Mouse (Mus musculus) heart, embryonic 13.5 days (tissue): ENCODE results near the gene Psmb6. TPM values are rescaled to one million over a fixed set of nuclear protein-coding genes. Genes with fewer than 3 reads are reported as not detected.
"Not testable (repeated sequence)": the region's sequence is repeated elsewhere in the genome, so short reads cannot be mapped to it uniquely, and the experiment has no call there.

Experiments used
- ATAC-seq: fragments of 200-750 bp; cut with Nextera tagmentation; 2 replicates; pipeline ENCODE4 v1.8.0; 2017; ENCODE audit warnings: moderate TSS enrichment; ENCODE audit not compliant: insufficient number of reproducible peaks, low FRiP score, low TSS enrichment; ENCODE audit errors: extremely low read depth
- H3K27ac ChIP-seq: fragments of 300-500 bp; sonication (generic); replicated peaks from 2 replicates; pipeline ENCODE4 v1.5.1; 2015; ENCODE audit warnings: moderate library complexity, mild to moderate bottlenecking, inconsistent platforms
- H3K27me3 ChIP-seq: fragments of 300-500 bp; sonication (generic); replicated peaks from 2 replicates; pipeline ENCODE4 v1.6.1; 2015; ENCODE audit warnings: mild to moderate bottlenecking, inconsistent platforms
- H3K36me3 ChIP-seq: fragments of 300-500 bp; sonication (generic); 2 replicates; pipeline ENCODE4 v1.6.1; 2015; ENCODE audit warnings: mild to moderate bottlenecking, inconsistent platforms
- H3K4me1 ChIP-seq: fragments of 300-500 bp; sonication (generic); 2 replicates; pipeline ENCODE4 v1.6.1; 2015; ENCODE audit warnings: inconsistent platforms
- H3K4me2 ChIP-seq: fragments of 300-500 bp; sonication (generic); 2 replicates; pipeline ENCODE4 v1.6.1; 2015; ENCODE audit warnings: inconsistent platforms, mild to moderate bottlenecking, moderate library complexity
- H3K4me3 ChIP-seq: fragments of 300-500 bp; sonication (generic); 2 replicates; pipeline ENCODE4 v1.5.1; 2015; ENCODE audit warnings: moderate library complexity, mild to moderate bottlenecking, inconsistent platforms
- H3K9ac ChIP-seq: fragments of 300-500 bp; sonication (generic); 2 replicates; pipeline ENCODE4 v1.6.1; 2015; ENCODE audit warnings: inconsistent platforms, mild to moderate bottlenecking, moderate library complexity
- H3K9me3 ChIP-seq: fragments of 300-500 bp; sonication (generic); 2 replicates; pipeline ENCODE4 v1.6.1; 2016; ENCODE audit warnings: inconsistent platforms
- WGBS: fragments of 180-500 bp; shearing (Covaris S2); methylation state at CpG from one replicate; pipeline ENCODE4 v1.1.7; 2015; ENCODE audit warnings: mixed read lengths; 5-methylcytosine and 5-hydroxymethylcytosine counted together
- polyA plus RNA-seq: library from polyadenylated mRNA; unstranded; fragments of >200 nt; fragmentation: Nextera tagmentation; extraction: Ambion mirVana; gene quantifications from 2 replicates; pipeline ENCODE4 v1.2.1, GENCODE M21; 2015

Psmb6 gene
- polyA plus RNA-seq, 1 experiment from 2014 or later = 636 TPM

DNA sequence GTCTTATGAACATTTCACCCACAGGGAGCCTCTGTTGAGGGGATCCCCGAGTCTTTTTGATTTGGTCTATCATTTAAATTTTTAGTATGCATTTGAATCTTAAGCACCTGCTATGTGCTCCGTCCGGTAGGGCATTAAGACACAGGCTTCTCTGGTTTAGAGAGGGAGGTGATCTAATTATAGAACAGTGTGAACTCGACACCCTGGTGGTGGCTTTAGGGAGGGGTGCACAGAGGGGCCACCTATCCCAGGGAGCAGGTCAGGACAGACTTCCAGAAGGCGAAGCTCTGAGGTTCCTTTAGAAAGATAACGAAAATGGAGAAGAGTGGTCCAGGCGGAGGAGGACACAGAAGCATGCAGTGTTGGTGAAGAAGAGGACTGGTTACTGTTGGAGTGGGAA lies 19.3 kb downstream of the Psmb6 start:
- Histone ChIP-seq H3K4me2 (peak overlapping the region; percentile 51), H3K9ac (0 out of 2 replicates have a peak overlapping the region, but pooled peaks have one; percentile 30), H3K9me3 (no peaks in the 10 kb centered on the region), H3K27ac (peak overlapping the region; percentile 39; the same call in 1 of the 2 replicates), H3K27me3 (no peaks in the 10 kb centered on the region; the same call in 1 of the 2 replicates), H3K4me3 (peak overlapping the region; percentile 6; the same call in 1 of the 2 replicates), H3K4me1 (peaks cover 31% of the 10 kb centered on the region), H3K36me3 (peaks cover 29% of the 10 kb centered on the region)
- 32% methylated on average over 7 of the region's 7 CpGs for WGBS
- no peak for ATAC-seq

DNA sequence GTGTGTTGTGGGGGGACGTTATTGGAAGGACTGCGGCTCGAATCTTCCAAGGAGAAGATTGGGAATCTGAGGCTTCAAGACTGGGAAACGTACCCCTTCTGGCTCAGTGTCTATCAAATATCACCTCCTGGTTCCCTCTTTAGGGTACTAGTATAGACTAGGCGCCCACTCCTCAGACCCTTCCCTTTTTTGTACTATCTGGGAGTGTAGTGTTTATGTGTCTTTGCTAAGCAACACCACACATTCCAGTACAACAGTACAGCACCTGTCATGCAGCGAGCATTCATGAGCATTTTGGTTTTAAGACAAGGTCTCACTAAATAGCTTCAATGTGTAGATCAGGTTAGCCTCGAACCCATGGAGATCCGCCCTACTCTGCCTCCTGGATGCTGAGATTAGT lies 26.4 kb downstream of the Psmb6 start:
- no peaks in the 10 kb centered on the region for H3K9me3 ChIP-seq
- 82% methylated on average over 8 of the region's 8 CpGs for WGBS
- no peaks in the 10 kb centered on the region for H3K4me1 ChIP-seq
- peaks cover 37% of the 10 kb centered on the region for H3K36me3 ChIP-seq
- ATAC-seq = no peak
- no peak overlapping the region for H3K4me3 ChIP-seq
- no peak overlapping the region for H3K9ac ChIP-seq
- no peaks in the 10 kb centered on the region for H3K27me3 ChIP-seq
- H3K27ac ChIP-seq = no peak overlapping the region
- no peak overlapping the region for H3K4me2 ChIP-seq

DNA sequence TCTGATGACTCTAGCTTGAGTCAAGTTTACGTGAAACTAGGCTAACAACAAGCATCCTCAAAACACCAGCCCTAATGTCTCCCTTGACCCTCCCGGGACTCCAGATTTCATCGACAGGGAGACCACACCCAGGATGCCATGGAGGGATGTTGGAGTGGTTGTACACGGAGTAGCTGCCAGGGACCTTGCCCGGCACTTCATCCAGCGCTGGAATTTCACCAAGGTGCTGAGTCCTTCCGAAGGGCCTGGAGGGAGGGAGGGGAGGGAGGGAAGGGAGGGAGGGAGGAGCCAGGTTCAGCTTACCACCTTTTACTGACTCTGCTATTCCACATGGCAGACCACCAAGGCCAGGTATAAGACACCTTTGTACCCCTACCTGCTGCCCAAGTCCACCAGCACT lies 28.8 kb downstream of the Psmb6 start:
- Histone ChIP-seq H3K27ac (no peak overlapping the region), H3K36me3 (peaks cover 53% of the 10 kb centered on the region), H3K9me3 (no peaks in the 10 kb centered on the region), H3K27me3 (no peaks in the 10 kb centered on the region), H3K4me3 (no peak overlapping the region), H3K9ac (no peak overlapping the region), H3K4me1 (no peaks in the 10 kb centered on the region), H3K4me2 (no peak overlapping the region)
- ATAC-seq = no peak
- WGBS = 39% methylated on average over 7 of the region's 7 CpGs

DNA sequence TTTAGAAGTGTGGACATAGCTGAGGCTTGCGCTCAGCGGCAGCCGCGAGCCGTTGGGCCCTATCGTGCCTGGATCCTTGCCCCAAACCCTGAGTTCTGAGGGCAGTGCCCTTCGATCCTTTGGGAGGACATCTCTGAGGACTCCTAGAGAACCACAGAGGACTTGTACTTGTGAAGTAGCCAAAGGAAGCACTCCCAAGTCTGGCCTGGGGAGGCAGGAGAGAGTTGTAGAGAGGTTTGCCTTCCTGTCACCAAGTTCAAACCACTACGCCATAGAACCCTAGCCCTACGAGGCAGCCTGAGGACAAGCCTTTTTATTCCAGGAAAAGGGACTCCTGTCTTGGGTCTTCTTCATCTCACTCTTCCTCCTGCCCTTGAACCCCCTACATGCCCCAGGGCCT lies 32.4 kb downstream of the Psmb6 start:
- H3K4me2 ChIP-seq = no peak overlapping the region
- no peak for ATAC-seq
- H3K4me3 ChIP-seq = no peak overlapping the region
- peaks cover 50% of the 10 kb centered on the region for H3K36me3 ChIP-seq
- H3K9me3 ChIP-seq = no peaks in the 10 kb centered on the region
- no peaks in the 10 kb centered on the region for H3K27me3 ChIP-seq
- WGBS = 88% methylated on average over 9 of the region's 9 CpGs
- no peak overlapping the region for H3K27ac ChIP-seq
- H3K4me1 ChIP-seq = peaks cover 7% of the 10 kb centered on the region
- H3K9ac ChIP-seq = no peak overlapping the region

DNA sequence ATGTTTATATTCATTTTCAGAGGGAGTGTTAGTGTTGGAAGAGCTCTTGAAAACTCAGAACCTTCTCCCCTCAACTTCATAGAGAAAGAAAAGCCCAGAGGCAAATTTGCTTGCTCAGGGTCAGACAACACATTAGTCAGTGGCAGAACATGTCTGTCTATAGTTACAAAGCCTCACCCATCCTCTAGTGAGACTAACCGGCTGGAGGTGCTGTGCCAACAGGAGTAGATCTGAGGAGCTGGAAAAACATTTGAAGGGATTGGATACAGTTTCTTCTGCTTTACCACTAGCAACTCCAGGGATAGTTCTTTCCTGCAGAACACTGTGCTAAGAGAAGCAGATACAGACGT lies 36.7 kb downstream of the Psmb6 start:
- Histone ChIP-seq H3K9ac (peak overlapping the region; percentile 97), H3K4me2 (peak overlapping the region; percentile 94), H3K36me3 (peaks cover 12% of the 10 kb centered on the region), H3K4me3 (peak overlapping the region; percentile 94), H3K4me1 (peaks cover 34% of the 10 kb centered on the region), H3K27ac (peak overlapping the region; percentile 90), H3K9me3 (no peaks in the 10 kb centered on the region), H3K27me3 (no peaks in the 10 kb centered on the region)
- 0% methylated on average over 2 of the region's 2 CpGs for WGBS
- no peak for ATAC-seq

DNA sequence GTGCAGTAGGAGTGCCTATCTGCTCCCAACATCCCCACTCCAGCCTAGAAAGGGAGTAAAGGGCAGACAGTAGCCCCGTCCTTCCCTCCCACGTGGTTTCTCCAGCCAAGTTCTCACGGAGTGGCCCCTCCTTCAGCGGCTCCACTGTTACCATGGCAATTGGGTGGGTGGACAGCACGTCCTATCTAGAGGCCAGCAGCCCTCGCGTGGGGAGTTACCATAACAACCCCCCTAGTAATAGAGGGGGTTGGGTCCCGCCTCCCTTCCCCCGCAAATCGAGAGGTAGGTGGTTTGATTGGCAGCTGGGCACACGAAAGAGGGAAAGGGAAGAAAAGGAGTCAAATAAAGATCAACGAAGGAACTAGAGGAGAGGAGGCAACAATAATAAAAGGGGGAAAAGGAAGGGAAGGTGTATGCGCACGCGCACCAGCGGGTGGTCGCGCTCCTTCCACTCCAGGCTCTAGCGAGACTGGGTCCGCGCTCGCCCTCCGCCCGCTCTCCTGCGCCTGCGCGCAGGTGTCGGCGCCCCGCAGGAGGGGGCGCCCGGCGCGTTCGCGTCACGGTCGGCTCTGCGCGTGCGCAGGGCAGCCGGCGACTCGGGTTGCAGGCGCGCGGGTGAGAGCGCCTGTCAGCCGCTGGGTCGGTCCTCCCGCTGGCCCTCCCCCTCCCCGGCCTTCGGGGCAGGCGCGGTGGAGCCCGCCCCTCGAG lies 37.3 kb downstream of the Psmb6 start, which contains the start of gene Mink1:
Mink1 (plus strand) TSS at position 595 of the 708 bp plus-strand sequence.
- ATAC-seq = peak; percentile 82
- H3K27me3 ChIP-seq = no peaks in the 10 kb centered on the region
- H3K9me3 ChIP-seq = no peaks in the 10 kb centered on the region
- H3K27ac ChIP-seq = peak within 1 kb of the TSS; percentile 90
- peak within 1 kb of the TSS; percentile 97 for H3K9ac ChIP-seq
- WGBS = under 1% methylated on average over 55 of the region's 57 CpGs
- peaks cover 39% of the 10 kb centered on the region for H3K4me1 ChIP-seq
- H3K36me3 ChIP-seq = peaks cover 7% of the 10 kb centered on the region
- peak within 1 kb of the TSS; percentile 94 for H3K4me2 ChIP-seq
- H3K4me3 ChIP-seq = peak within 1 kb of the TSS; percentile 94

DNA sequence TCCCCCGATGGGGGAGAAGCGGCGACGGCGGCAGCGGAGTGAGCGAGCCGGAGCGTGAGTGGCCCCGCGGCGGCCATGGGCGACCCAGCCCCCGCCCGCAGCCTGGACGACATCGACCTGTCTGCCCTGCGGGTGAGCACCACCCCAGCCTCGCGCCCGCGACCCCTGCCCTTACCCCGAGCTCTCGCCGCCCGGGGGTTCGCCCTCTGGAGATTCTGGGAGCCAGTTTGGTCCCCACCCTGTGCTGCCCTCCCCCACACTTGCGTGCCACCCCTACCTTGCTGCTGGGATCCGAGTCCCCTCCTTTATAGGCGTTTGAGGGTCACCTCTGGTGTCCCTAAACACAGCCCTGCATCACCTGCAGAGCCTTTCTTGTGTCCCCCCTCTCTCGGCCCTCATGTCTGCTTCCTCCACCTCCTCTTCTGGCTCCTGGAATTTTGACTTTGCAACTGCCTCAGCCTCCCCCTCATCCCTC lies 37.9 kb downstream of the Psmb6 start:
- peak overlapping the region; percentile 94 for H3K4me3 ChIP-seq

DNA sequence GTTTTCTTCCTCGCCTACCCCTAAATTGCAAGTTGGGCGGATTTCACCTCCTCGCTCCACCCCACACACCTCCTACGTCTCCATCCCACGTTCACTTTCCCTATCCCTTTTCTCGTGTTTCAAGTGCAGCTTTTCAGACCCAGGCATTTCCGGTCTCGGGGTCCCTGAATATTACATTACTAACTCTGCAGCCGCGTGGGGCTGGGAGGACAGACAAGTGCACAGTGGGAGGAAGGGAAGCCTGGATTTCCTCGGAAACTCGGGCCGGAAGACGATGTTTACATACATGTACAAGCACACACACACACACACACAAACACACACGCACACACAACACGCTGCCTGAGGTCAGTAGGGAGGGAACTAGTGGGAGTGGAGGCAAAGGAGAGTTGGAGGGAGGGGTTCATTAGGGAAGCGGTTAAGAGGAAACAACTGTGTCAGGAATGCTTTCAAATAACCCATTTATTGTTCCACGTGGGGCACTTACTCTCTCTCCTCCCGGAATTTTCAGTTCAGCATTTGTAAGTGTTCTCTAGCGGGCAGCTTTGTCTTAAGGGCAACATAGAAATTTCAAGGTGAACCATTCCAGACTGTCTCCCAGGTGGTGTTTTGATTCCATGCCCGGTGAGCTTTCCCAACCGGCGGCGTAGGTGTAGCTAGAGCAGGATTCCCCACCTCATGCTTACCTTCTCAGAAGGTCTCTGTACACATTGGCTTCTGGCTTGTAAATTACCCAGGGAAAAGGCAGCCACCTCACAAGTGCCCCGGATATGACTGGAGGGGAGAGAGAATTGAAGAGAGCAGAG lies 38.5 kb downstream of the Psmb6 start:
- no peaks in the 10 kb centered on the region for H3K27me3 ChIP-seq
- peak overlapping the region; percentile 90 for H3K27ac ChIP-seq
- ATAC-seq = no peak
- peak overlapping the region; percentile 94 for H3K4me3 ChIP-seq
- no peaks in the 10 kb centered on the region for H3K9me3 ChIP-seq
- peaks cover 9% of the 10 kb centered on the region; the same call in 1 of the 2 replicates for H3K36me3 ChIP-seq
- WGBS = 3% methylated on average over 25 of the region's 25 CpGs
- H3K4me2 ChIP-seq = peak overlapping the region; percentile 94
- H3K4me1 ChIP-seq = peaks cover 39% of the 10 kb centered on the region
- peak overlapping the region; percentile 97 for H3K9ac ChIP-seq

More for the DNA sequence above, 37.9 kb downstream of the Psmb6 start:
- peak overlapping the region; percentile 94 for H3K4me2 ChIP-seq
- peaks cover 39% of the 10 kb centered on the region for H3K4me1 ChIP-seq
- peaks cover 5% of the 10 kb centered on the region for H3K36me3 ChIP-seq
- ATAC-seq = peak; percentile 21; the same call in 1 of the 2 replicates
- no peaks in the 10 kb centered on the region for H3K27me3 ChIP-seq
- H3K27ac ChIP-seq = peak overlapping the region; percentile 90
- H3K9ac ChIP-seq = peak overlapping the region; percentile 97
- WGBS = under 1% methylated on average over 31 of the region's 31 CpGs
- no peaks in the 10 kb centered on the region for H3K9me3 ChIP-seq

DNA sequence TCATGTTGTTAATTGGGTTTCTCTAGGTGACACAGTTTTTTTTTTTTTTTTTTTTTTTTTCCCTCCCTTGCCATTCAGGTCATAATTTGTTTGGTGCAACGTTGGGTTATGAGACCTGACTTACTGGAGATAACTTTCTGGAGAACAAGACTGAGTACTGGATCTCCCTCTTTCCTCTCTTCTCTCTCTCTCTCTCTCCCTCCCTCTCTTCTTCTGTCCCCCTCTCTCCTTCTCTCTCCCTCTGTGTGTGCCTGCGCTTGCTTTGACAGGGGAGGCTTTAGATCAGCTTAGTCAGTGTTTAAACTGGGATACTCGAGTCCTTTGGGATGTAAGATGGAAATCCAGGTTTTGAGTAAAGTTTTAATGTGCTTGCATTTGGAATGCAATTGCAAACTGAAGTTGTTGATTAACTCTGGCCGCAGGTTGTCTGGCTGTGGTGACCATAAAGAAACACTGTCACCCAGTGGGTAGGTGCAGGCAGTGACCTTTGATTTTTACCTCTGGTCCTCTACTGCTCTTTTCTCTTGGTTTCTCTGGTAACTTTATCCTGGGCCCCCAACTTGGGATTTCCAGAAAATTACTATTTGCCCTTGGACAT lies 39.2 kb downstream of the Psmb6 start:
- Histone ChIP-seq H3K9me3 (no peaks in the 10 kb centered on the region), H3K9ac (peak overlapping the region; percentile 97), H3K36me3 (peaks cover 9% of the 10 kb centered on the region; the same call in 1 of the 2 replicates), H3K4me2 (peak overlapping the region; percentile 94), H3K4me1 (peaks cover 39% of the 10 kb centered on the region), H3K27ac (peak overlapping the region; percentile 90; the same call in 1 of the 2 replicates), H3K4me3 (peak overlapping the region; percentile 94), H3K27me3 (no peaks in the 10 kb centered on the region)
- ATAC-seq = no peak
- WGBS = 47% methylated on average over 4 of the region's 4 CpGs

DNA sequence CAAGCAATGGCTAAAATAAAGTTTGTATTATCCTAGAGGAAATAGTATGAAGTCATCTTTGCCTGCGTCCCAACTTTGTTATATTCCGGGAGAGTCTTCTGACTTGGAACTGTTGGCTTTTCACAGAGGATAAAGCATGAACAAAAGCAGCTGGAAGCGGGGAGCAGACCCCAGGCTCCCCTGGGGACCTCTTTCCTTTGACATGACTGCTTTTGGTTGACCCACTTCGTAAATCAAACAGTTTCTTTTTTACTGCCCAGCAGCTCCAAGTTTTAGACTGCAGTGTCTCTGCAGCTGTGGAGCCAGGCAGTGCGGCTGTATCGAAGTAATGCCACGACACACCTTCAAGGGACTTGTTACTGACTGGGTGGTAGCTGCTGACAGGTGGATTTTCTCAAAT lies 41.4 kb downstream of the Psmb6 start:
- 70% methylated on average over 7 of the region's 7 CpGs for WGBS
- H3K36me3 ChIP-seq = peaks cover 9% of the 10 kb centered on the region; the same call in 1 of the 2 replicates
- no peaks in the 10 kb centered on the region for H3K9me3 ChIP-seq
- H3K4me3 ChIP-seq = no peak overlapping the region
- peak overlapping the region; percentile 2; the same call in 1 of the 2 replicates for H3K9ac ChIP-seq
- H3K4me1 ChIP-seq = peaks cover 52% of the 10 kb centered on the region
- ATAC-seq = no peak
- H3K4me2 ChIP-seq = no peak overlapping the region
- H3K27ac ChIP-seq = no peak overlapping the region
- H3K27me3 ChIP-seq = no peaks in the 10 kb centered on the region

DNA sequence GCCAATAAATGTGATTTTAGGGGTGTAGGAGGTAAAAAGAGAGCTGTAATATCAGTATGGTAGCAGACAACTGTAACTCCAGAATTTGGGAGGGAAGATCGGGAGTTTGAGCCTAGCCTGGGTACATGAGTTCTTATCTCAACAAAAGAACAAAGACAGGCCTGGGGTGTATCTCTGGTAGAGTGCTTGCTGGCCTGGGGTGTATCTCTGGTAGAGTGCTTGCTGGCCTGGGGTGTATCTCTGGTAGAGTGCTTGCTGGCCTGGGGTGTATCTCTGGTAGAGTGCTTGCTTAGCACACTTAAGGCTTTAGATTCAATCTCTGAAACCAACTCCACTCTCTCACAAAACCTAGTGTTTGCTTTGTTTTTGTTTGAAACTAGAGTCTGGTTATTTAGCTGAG lies 45.4 kb downstream of the Psmb6 start:
- not testable (repeated sequence) for H3K9me3 ChIP-seq, ATAC-seq, H3K4me2 ChIP-seq, H3K9ac ChIP-seq, H3K27ac ChIP-seq, H3K27me3 ChIP-seq, H3K4me3 ChIP-seq
- WGBS = 53% methylated on average over 1 of the region's 1 CpGs
- peaks cover 13% of the 10 kb centered on the region; the same call in 1 of the 2 replicates for H3K36me3 ChIP-seq
- peaks cover 39% of the 10 kb centered on the region for H3K4me1 ChIP-seq
